Mouse (Mus musculus) adrenal gland, postnatal 4 days (tissue): Measurements from ENCODE around the gene Mfng. TPM values are rescaled to one million over a fixed set of nuclear protein-coding genes. Genes with fewer than 3 reads are reported as not detected.

Experiments
- DNase-seq, 2 experiments: peaks; one replicate each; pipeline ENCODE4 v3.0.0; 2021 to 2022; ENCODE audit warnings: low spot score in 2 of 2, mixed read lengths in 2 of 2
- total RNA-seq, 2 experiments: library from RNA; stranded (reverse); gene quantifications; 2 replicates each; pipeline ENCODE4 v1.2.3; 2021

The Mfng gene
- total RNA-seq, 2 experiments from 2014 or later: 18.3 to 20.0 TPM

- no peak for DNase-seq
Observed at GRCm38 (mm10) chr15:78789721-78790323, 16.5 kb upstream of the Mfng start.

- DNase-seq: no peak
Observed at GRCm38 (mm10) chr15:78788042-78788441, 14.8 kb upstream of the Mfng start.

GRCm38 (mm10) chr15:78787287-78787856 lies 14.1 kb upstream of the Mfng start:
- DNase-seq: no peak

GRCm38 (mm10) chr15:78786411-78786818 lies 13.1 kb upstream of the Mfng start:
- DNase-seq: no peak

- DNase-seq: no peak
Observed at GRCm38 (mm10) chr15:78785961-78786360, 12.7 kb upstream of the Mfng start.

GRCm38 (mm10) chr15:78785258-78785657 lies 12.0 kb upstream of the Mfng start:
- DNase-seq: no peak

- DNase-seq: no peak
Observed at GRCm38 (mm10) chr15:78784520-78784919, 11.2 kb upstream of the Mfng start.

- no peak for DNase-seq
Observed at GRCm38 (mm10) chr15:78782348-78783103, 9.3 kb upstream of the Mfng start.

GRCm38 (mm10) chr15:78780908-78781307 lies 7.6 kb upstream of the Mfng start:
- DNase-seq: no peak

GRCm38 (mm10) chr15:78780359-78780758 lies 7.1 kb upstream of the Mfng start:
- no peak for DNase-seq

- DNase-seq: no peak
Observed at GRCm38 (mm10) chr15:78779690-78780089, 6.4 kb upstream of the Mfng start.

- DNase-seq: no peak
Observed at GRCm38 (mm10) chr15:78779253-78779652, 6.0 kb upstream of the Mfng start.

- DNase-seq: peak; percentile 65 to 73
Observed at GRCm38 (mm10) chr15:78778077-78778870, 5.0 kb upstream of the Mfng start.

- DNase-seq: no peak
Observed at GRCm38 (mm10) chr15:78772856-78773255, 419 bp downstream of the Mfng start.

- no peak for DNase-seq
Observed at GRCm38 (mm10) chr15:78772368-78772763, 909 bp downstream of the Mfng start.

GRCm38 (mm10) chr15:78771531-78772367 lies 1.5 kb downstream of the Mfng start:
- no peak for DNase-seq

- no peak for DNase-seq
Observed at GRCm38 (mm10) chr15:78770983-78771355, 2.3 kb downstream of the Mfng start.

GRCm38 (mm10) chr15:78770234-78770982 lies 2.9 kb downstream of the Mfng start:
- no peak for DNase-seq

- DNase-seq: no peak
Observed at GRCm38 (mm10) chr15:78769064-78769463, 4.2 kb downstream of the Mfng start.

- DNase-seq: no peak
Observed at GRCm38 (mm10) chr15:78763704-78764103, 9.6 kb downstream of the Mfng start.
